Mouse (Mus musculus): Measurements from ENCODE around the gene Ttc6.

GRCm38 (mm10) chr12:57534517-57534878 lies 29.4 kb upstream of the Ttc6 start:
- no peak for TF ChIP-seq CTCF (IDR thresholded peaks at IDR 0.05; ENCODE audit: borderline replicate concordance, insufficient read depth, low read length)
- TF ChIP-seq POLR2A (IDR thresholded peaks at IDR 0.05; ENCODE audit: low read depth, low read length) = no peak

All from embryonic fibroblast, embryonic 13.5 days (primary cell).